Mouse (Mus musculus): ENCODE data around the gene Chac2. TPM values are rescaled to one million over a fixed set of nuclear protein-coding genes. Genes with fewer than 3 reads are reported as not detected.

Chac2 gene
- 2.1 and 2.4 TPM in 2 replicates for polyA plus RNA-seq (2012; rRNA removed)

DNA sequence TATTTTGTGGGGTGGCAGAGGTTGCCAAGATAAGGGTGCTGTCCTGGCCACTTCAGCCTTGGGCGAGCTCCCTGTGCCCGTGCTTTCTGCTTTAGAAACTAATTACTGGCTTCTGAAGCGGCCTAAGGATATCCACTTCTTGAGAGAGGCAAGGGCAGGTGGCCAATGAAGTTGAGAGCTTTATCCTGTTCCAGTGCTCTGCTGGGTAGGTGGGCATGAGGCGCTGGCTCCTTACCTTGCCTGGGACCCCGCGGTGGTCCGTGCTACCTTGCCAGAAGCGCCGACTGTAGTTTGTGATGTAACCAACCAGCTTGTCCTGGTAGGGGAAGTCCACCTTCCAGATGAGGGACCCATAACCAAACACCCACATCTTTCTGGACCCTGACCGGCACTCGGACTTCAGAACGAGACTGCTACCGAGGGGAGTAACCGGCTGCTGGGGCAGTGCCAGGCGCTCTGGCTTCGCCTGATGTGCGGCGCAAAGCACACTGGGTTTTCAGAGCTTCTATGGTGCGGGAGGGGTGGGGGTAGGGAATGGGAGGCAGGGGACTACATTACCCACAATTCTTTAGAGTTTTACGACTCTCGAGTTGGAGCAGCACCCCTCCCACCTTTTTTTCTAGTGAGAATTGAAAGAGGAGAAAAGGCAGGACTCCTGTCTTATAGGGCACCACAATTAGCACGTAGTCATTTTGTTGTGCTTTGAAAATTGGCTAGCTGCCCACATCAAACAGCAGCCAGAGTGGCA lies at the start of gene Chac2:
Gene Chac2 (minus strand): TSS at position 474 of the 748 bp plus-strand sequence.

DNA sequence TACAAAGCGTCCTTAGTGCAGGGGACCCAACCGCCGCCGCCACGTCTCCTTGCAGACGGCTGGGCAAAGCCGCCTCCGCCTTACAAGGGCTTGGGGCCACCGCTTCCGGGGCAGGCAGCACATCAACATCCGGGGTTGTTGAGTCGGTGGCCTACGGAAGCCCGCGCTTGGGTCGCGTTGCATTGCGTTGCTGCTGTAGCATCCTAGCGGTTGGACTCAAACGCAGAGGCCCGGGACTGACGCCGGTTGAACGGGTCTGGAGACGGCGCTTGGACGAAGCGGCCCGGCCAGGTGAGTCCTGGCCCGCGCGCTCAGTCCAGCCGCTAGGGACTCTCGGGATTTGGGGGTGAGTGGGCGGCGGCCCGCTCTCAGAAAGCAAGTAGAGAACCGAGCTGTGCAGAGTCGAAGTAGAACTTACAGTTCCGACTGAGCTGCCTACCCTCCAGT lies 31.8 kb downstream of the Chac2 start, which contains the start of gene Erlec1:
Gene Erlec1 (minus strand): TSS at position 57 of the 447 bp plus-strand sequence.

Other genes with a start within 250 kb of the Chac2 start
- 1.1 and 1.7 TPM in 2 replicates for gene Psme4, start 214.6 kb downstream of the Chac2 start, polyA plus RNA-seq (2012; rRNA removed)
- 0.06 and 0.08 TPM in 2 replicates for gene Gpr75, start 101.0 kb downstream of the Chac2 start, polyA plus RNA-seq (2012; rRNA removed)
- 0.28 and 0.42 TPM in 2 replicates for gene Asb3, start 100.9 kb downstream of the Chac2 start, polyA plus RNA-seq (2012; rRNA removed)
- gene Erlec1, start 32.0 kb downstream of the Chac2 start, polyA plus RNA-seq (2012; rRNA removed): 8.4 TPM in 2 replicates
- not detected in 2 replicates for gene Gm17332, start 196.1 kb upstream of the Chac2 start, polyA plus RNA-seq (2012; rRNA removed)

Data from stomach, adult 2 months (tissue).